Mouse (Mus musculus): ENCODE data around the gene AY358078.
"Not testable (repeated sequence)": the region's sequence is repeated elsewhere in the genome, so short reads cannot be mapped to it uniquely, and the experiment has no call there.

GRCm38 (mm10) chr14:51863603-51864002, 63.8 kb downstream of the AY358078 start:
- TF ChIP-seq CTCF (IDR thresholded peaks at IDR 0.05; ENCODE audit: low read depth, low read length); POLR2A (IDR thresholded peaks at IDR 0.05; ENCODE audit: borderline replicate concordance, low read depth, low read length): not testable (repeated sequence)
